Mouse (Mus musculus): Measurements from ENCODE around the gene 9830107B12Rik. TPM values are rescaled to one million over a fixed set of nuclear protein-coding genes. Genes with fewer than 3 reads are reported as not detected.
"Not testable (repeated sequence)": the region's sequence is repeated elsewhere in the genome, so short reads cannot be mapped to it uniquely, and the experiment has no call there.

9830107B12Rik gene
- under 1 TPM; 0.10 to 0.13 TPM for total RNA-seq (2021)
- long read RNA-seq, experiment 1 = 0 reads
- long read RNA-seq, experiment 2 = 0 reads

DNA sequence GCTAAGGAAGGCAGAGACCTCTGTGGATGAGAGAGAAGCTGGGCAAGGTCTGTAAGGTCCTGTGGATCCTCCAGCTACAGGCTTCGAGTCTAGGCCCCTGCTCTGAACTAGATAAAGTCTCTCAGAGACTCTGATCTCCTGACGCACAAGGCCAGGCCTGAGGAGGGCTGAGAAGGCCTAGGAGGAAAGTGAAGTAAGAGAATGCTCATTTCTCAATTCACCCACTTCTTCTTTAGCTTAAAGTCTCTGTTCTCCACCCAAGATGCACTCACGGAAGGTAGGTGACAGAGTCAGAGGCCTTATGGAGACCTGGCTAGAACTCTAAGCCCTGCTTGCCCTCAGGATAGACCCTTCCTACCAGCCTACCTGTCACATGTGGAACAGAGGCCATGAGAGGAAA is at the start of gene 9830107B12Rik:
9830107B12Rik (minus strand) TSS at position 149 of the 400 bp plus-strand sequence.
- no peak for DNase-seq (ENCODE audit: low spot score in 2 of 2)

DNA sequence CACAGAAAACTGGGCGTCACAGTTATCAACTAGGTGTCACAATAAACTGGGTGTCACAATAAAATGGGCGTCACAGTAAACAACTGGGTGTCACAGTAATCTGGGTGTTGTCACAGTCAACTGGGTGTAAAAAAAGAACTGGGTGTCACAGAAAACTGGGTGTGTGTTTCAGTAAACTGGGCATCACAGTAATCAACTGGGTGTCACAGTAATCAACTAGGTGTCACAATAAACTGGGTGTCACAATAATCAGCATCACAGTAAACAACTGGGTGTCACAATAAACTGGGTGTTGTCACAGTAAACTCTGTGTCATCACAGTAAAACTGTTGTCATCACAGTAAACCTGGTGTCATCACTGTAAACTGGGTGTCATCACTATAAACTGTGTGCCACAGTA is 46.3 kb upstream of the 9830107B12Rik start:
- DNase-seq (ENCODE audit: low spot score in 2 of 2) = no peak

GRCm38 (mm10) chr17:48185252-48185651 is 39.2 kb upstream of the 9830107B12Rik start:
- no peak for DNase-seq (ENCODE audit: low spot score in 2 of 2)

DNA sequence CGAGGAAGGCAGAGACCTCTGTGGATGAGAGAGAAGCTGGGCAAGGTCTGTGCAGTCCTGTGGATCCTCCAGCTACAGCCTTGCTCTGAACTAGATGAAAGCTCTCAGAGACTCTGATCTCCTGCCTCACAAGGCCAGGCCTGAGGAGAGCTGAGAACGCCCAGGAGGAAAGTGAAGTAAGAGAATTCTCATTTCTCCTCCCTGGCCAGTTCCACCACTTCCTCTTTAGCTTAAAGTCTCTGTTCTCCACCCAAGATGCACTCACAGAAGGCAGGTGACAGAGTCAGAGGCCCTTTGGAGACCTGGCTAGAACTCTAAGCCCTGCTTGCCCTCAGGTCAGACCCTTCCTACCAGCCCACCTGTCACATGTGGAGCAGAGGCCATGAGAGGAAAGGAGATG is 21.0 kb upstream of the 9830107B12Rik start, which contains the start of gene A530064D06Rik:
A530064D06Rik (minus strand) TSS at position 173 of the 400 bp plus-strand sequence.
- DNase-seq (ENCODE audit: low spot score in 2 of 2) = not testable (repeated sequence)

DNA sequence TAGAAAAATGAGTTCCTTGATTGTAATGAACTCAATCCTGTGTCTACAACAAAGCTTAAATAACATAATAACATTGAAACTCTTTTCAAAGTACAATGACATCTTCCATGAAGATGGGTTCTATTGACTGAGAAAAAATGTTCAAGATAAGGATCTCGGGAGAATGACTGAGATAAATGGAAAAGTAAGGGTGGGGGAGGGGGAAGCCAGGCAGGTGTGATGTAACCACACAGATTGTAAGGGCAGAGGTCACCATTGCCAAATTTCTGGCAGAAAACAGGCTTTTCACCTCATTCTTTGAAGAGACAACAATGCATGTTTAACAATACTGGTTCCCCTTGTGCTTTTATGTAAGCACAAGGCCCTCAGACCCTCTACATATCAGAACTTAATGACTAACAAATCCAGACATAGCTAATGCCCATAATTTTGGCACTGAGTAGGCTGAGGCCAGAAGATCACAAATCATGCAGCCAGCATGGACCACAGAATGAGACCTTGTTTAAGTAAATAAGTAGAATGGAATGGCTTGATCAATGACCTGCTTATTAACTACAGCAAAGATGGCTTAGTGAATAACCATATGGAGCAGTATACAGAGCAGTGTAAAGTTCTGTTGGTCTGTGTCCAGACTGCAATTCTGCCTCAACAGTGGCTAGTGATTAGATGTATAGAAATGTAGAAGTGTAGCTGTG is 11.5 kb upstream of the 9830107B12Rik start:
- DNase-seq (ENCODE audit: low spot score in 2 of 2) = no peak

DNA sequence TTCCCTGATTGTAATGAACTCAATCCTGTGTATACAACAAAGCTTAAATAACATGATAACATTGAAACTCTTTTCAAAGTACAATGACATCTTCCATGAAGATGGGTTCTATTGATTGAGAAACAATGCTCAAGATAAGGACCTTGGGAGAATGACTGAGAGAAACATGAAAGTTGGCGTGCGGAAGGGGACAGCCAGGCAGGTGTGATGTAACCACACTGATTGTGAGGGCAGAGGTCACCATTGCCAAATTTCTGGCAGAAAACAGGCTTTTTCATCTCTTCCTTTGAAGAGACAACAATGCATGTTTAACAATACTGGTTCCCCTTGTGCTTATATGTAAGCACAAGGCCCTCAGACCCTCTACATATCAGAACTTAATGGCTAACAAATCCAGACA is 13.3 kb downstream of the 9830107B12Rik start:
- no peak for DNase-seq (ENCODE audit: low spot score in 2 of 2)

GRCm38 (mm10) chr17:48120456-48120855 is 25.6 kb downstream of the 9830107B12Rik start:
- DNase-seq (ENCODE audit: low spot score in 2 of 2) = no peak

- peak; percentile 65 to 79 for DNase-seq (ENCODE audit: low spot score in 2 of 2)
Observed at GRCm38 (mm10) chr17:48119656-48120055, 26.4 kb downstream of the 9830107B12Rik start.

DNA sequence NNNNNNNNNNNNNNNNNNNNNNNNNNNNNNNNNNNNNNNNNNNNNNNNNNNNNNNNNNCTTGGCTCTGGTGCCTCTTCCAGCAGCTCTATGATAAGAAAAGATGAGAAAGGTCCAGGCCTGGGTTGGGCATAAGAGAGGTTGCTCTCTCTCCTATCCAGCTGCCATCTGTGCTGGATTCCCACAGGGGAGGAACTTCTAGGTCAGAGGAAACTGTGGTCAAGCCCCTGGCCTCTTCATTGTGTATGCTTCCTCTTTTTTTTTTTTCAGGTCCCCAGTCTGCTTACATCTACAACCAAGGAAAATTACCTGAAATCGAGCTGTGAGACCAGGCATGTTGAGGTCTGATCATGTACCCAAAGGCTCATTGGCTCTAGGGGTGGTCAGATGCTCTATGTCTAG is 27.5 kb downstream of the 9830107B12Rik start:
- no peak for DNase-seq (ENCODE audit: low spot score in 2 of 2)

GRCm38 (mm10) chr17:48110547-48111287 is 35.4 kb downstream of the 9830107B12Rik start:
- DNase-seq (ENCODE audit: low spot score in 2 of 2) = no peak

GRCm38 (mm10) chr17:48108520-48108919 is 37.5 kb downstream of the 9830107B12Rik start:
- DNase-seq (ENCODE audit: low spot score in 2 of 2) = no peak

DNA sequence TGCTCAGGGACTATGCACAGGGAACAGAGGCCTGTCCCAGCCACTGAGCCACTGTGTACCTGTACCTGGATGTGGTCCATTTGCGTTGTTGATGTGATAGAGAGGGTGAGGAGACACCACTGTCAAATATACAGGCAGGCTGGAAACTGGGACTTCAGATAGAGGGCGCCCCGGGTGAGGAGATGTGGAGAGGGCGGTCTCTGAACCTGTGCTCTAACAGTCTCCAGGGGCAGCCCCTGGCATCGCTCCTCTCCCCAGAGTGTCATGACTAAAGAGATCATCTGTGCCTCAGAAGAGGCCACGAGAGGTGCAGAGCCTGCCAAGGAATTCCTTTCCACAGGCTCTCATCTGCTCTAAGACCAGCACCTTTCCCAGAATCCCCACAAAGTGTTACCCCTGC is 38.2 kb downstream of the 9830107B12Rik start:
- DNase-seq (ENCODE audit: low spot score in 2 of 2) = no peak

GRCm38 (mm10) chr17:48107333-48107732 is 38.7 kb downstream of the 9830107B12Rik start:
- DNase-seq (ENCODE audit: low spot score in 2 of 2) = no peak

DNA sequence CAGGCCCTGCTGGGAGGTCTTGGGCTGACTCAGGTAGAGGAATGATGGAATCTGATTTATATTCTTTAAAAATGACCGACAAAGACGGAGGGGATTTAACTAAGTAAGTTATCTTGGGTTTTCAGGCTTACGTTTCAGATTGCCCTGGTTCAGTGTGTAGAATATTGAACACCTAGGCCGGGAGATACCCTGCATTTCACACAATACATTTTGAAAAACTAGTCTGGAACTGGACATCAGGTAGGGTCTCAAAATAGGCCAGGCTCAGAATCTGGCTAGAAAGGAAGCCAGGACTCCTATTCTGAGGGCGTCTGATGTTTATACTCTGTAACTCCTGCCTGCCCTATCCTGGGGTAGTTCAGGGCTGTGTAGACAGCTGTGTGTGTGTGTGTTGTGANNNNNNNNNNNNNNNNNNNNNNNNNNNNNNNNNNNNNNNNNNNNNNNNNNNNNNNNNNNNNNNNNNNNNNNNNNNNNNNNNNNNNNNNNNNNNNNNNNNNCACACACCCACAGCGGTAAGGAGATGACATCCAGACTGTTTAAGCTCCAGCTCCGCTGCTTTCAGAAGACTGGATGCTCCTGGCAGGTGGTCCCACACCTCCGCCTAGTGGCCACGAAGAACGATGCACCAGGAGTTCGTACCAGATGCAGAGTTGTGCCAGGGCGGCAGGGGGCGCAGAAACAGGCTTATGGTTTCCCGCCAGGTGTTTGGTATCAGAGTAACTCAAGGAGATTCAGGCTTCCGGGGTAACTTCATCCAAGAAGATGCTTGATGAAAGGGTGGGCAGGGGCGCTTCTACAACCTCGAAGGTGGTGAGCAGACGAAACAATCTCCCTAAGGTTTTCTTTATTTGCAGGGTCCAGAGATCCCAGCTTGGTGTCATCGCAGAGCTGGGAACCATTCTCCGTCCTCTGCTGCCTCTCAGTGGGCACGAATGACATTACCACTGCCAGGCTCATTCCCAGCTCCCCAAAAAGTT is 45.3 kb downstream of the 9830107B12Rik start:
- DNase-seq (ENCODE audit: low spot score in 2 of 2) = peak; percentile 63 to 83

DNA sequence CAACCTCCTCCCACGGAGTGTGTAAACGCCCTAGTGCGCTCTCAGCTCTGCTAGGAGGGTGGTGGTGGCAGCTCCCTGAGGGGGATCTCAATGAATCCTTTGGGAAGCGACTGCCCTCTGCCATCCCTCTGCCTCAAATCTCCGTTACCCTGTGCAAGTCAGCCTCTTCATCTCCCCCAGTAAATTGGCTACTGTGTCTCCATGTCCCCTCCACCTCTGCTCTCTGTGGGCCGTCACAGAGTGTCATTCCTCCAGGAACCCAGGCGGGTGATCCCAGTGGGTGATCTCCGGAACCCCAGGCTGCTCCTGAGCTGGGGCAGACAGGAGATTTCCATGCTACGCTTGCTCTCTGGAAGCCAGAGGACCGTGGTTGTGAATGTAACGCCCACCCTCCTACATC is 46.8 kb downstream of the 9830107B12Rik start:
- no peak for DNase-seq (ENCODE audit: low spot score in 2 of 2)

- DNase-seq (ENCODE audit: low spot score in 2 of 2) = no peak
Observed at GRCm38 (mm10) chr17:48098528-48098890, 47.6 kb downstream of the 9830107B12Rik start.

DNA sequence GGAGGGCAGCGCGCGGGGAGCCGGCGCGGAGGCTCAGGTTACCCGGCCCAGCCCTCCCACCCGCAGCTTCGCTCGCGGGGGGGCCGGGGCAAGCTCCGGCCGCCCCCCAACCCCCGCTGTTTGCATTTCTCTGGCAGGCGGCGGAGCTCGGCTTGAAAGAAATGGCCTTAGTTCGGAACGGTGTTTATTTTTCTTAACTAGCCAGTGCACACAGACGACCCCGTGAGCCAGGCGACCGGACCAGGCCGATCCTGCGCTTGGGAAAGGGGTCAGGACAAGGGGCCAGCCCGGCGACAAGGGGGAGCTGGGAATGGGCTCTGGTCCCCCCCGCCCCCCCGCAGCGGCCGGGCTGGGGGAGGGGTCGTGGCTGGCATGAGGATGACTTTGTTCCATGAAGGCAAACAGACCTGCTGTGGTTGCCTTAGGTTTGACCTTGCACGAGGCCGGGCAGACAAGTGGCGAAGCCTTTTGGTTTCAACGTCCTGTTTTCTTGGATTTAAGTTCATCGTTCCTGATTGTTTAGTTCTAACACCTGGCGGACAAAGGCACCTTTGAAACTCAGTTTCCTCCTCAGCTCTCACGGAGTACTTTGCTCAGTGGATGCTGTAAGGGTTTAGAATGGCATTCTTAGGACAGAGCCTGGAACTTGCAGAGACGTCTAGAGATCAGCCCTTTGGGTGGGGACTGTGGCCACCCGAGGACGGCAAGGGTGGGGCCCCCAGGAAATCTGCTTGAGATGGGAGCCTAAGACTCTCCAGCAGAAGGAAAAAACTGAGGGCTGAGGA is 48.1 kb downstream of the 9830107B12Rik start:
- no peak for DNase-seq (ENCODE audit: low spot score in 2 of 2)

GRCm38 (mm10) chr17:48097011-48097742 is 48.9 kb downstream of the 9830107B12Rik start:
- DNase-seq (ENCODE audit: low spot score in 2 of 2) = no peak

DNA sequence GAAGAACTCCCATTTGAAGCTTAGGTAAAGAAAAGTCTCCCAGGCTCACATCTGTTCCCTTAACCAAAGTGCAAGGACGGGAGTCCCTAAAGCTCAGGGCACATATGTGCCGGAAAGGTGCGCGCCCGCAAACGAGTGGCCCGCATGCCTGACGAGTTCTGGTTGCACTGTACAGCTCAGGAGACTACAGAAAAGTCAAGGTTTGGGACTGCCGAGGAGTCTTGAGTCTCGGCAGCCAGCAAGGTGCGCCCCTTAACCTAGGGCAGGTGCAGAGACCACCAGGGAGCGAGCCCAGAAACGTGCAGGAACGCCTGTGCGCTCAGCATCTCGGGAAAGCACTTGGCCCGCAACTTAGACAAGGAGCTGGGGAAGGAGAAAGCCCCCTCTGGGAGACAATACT is 49.7 kb downstream of the 9830107B12Rik start:
- DNase-seq (ENCODE audit: low spot score in 2 of 2) = no peak

DNA sequence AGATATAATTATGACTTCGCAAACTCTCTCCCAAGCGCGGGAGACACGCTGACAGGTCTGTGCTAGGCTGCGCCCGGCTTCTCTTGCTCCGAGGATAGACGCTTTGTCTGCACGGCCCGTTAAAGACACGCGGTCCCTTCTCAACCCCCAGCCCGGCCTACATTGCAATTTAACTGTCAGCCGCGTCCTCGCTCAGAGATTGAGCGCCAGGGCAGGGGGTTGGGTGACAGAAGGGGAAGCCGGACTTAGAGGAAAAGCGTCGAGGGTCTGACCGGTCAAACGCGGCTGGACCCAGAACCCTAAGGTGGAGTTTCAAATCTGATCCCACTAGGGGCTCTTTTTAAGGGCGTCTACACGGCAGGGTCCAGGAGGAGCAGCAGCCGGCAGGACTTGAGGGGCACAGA is 50.3 kb downstream of the 9830107B12Rik start:
- no peak for DNase-seq (ENCODE audit: low spot score in 2 of 2)

Data from gastrocnemius, postnatal 4 days (tissue).